Mouse (Mus musculus) MEL (cell line): Measurements from ENCODE around the gene Shmt2.
A peak's percentile ranks its signal among the peaks of the same experiment; 100 is the strongest.

Experiments used
- ELF1 ChIP-seq: IDR thresholded peaks from 2 replicates; pipeline ENCODE4 v1.6.1; 2014; ENCODE audit warnings: low read depth, mild to moderate bottlenecking, inconsistent platforms, low read length, improper control_type of control experiment, moderate library complexity
- KAT2A ChIP-seq: conservative IDR thresholded peaks from 2 replicates; pipeline ENCODE4 v1.6.1; 2012; ENCODE audit warnings: low read depth, low read length, improper control_type of control experiment, inconsistent platforms
- MAX ChIP-seq: IDR thresholded peaks from 2 replicates; pipeline ENCODE4 v1.6.1; 2011; ENCODE audit warnings: low read length, improper control_type of control experiment
- MAZ ChIP-seq: IDR thresholded peaks from 2 replicates; pipeline ENCODE4 v1.6.1; 2012; ENCODE audit warnings: low read depth, mild to moderate bottlenecking, inconsistent platforms, low read length, improper control_type of control experiment
- ZC3H11A ChIP-seq: IDR thresholded peaks from 2 replicates; pipeline ENCODE4 v1.6.1; 2012; ENCODE audit warnings: low read depth, mild to moderate bottlenecking, inconsistent platforms, low read length, improper control_type of control experiment
- ZKSCAN1 ChIP-seq: IDR thresholded peaks from 2 replicates; pipeline ENCODE4 v1.6.1; 2012; ENCODE audit warnings: low read depth, mild to moderate bottlenecking, inconsistent platforms, low read length, improper control_type of control experiment, moderate library complexity

- TF ChIP-seq MAX (peak; percentile 12; the same call in 1 of the 2 replicates), ZKSCAN1 (no peak), ELF1 (no peak), ZC3H11A (no peak), KAT2A (no peak), MAZ (no peak)
Observed at GRCm38 (mm10) chr10:127475175-127475574, 47.1 kb downstream of the Shmt2 start.
